Mouse (Mus musculus) activated CD4-positive, CD25-positive, alpha-beta regulatory T cell, adult 4 months (primary cell): ENCODE results near the gene Elmsan1. TPM values are rescaled to one million over a fixed set of nuclear protein-coding genes. Genes with fewer than 3 reads are reported as not detected.
"Not testable (repeated sequence)": the region's sequence is repeated elsewhere in the genome, so short reads cannot be mapped to it uniquely, and the experiment has no call there.

ENCODE experiments used
- ATAC-seq: one replicate; pipeline ENCODE4 v1.8.0; 2017
- polyA plus RNA-seq, 2 experiments: library from polyadenylated mRNA; unstranded; fragments of 100-300 nt; shearing (Covaris generic); gene quantifications; one replicate each; pipeline ENCODE4 v1.2.1; 2017

Gene Elmsan1
- polyA plus RNA-seq = 1 to 10 TPM; 6.8 to 7.1 TPM

GRCm38 (mm10) chr12:84218289-84219120, at the start of gene Elmsan1:
Gene Elmsan1, minus strand, starts transcription at chr12:84218881.
- peak; percentile 49 for ATAC-seq

GRCm38 (mm10) chr12:84267264-84267663, 48.6 kb upstream of the Elmsan1 start:
- ATAC-seq = no peak

GRCm38 (mm10) chr12:84260363-84260762, 41.7 kb upstream of the Elmsan1 start:
- ATAC-seq = no peak

GRCm38 (mm10) chr12:84254886-84255285, 36.2 kb upstream of the Elmsan1 start:
- no peak for ATAC-seq

GRCm38 (mm10) chr12:84252811-84253210, 34.1 kb upstream of the Elmsan1 start:
- no peak for ATAC-seq

- ATAC-seq = no peak
These were observed 30.5 kb upstream of the Elmsan1 start for GRCm38 (mm10) chr12:84249217-84249616.

- ATAC-seq = peak; percentile 51
These were observed 27.0 kb upstream of the Elmsan1 start for GRCm38 (mm10) chr12:84245683-84246082.

GRCm38 (mm10) chr12:84243076-84243770, 24.5 kb upstream of the Elmsan1 start:
- peak; percentile 94 for ATAC-seq

- not testable (repeated sequence) for ATAC-seq
These were observed 18.4 kb upstream of the Elmsan1 start for GRCm38 (mm10) chr12:84237036-84237435.

- no peak for ATAC-seq
These were observed 17.5 kb upstream of the Elmsan1 start for GRCm38 (mm10) chr12:84235981-84236752.

GRCm38 (mm10) chr12:84235577-84235976, 16.9 kb upstream of the Elmsan1 start:
- ATAC-seq = no peak

GRCm38 (mm10) chr12:84233488-84234100, 14.9 kb upstream of the Elmsan1 start:
- ATAC-seq = no peak

- ATAC-seq = no peak
These were observed 7.6 kb upstream of the Elmsan1 start for GRCm38 (mm10) chr12:84226117-84226840.

- ATAC-seq = peak; percentile 73
These were observed 3.8 kb upstream of the Elmsan1 start for GRCm38 (mm10) chr12:84222405-84222961.

- no peak for ATAC-seq
These were observed 2.5 kb upstream of the Elmsan1 start for GRCm38 (mm10) chr12:84220951-84221891.

GRCm38 (mm10) chr12:84220515-84220914, 1.8 kb upstream of the Elmsan1 start:
- ATAC-seq = peak; percentile 40

- ATAC-seq = no peak
These were observed 460 bp upstream of the Elmsan1 start for GRCm38 (mm10) chr12:84219121-84219561.

GRCm38 (mm10) chr12:84217508-84218131, 1.1 kb downstream of the Elmsan1 start:
- ATAC-seq = no peak

- no peak for ATAC-seq
These were observed 1.6 kb downstream of the Elmsan1 start for GRCm38 (mm10) chr12:84217111-84217507.
